Mouse (Mus musculus) hindbrain, embryonic 14.5 days (tissue): ENCODE data around the gene Exoc6b. TPM values are rescaled to one million over a fixed set of nuclear protein-coding genes. Genes with fewer than 3 reads are reported as not detected.
A peak's percentile ranks its signal among the peaks of the same experiment; 100 is the strongest.

Experiments used
- ATAC-seq: fragments of 200-750 bp; cut with Nextera tagmentation; 2 replicates; pipeline ENCODE4 v1.8.0; 2017; ENCODE audit warnings: moderate number of reproducible peaks, mild to moderate bottlenecking, moderate TSS enrichment, moderate library complexity; ENCODE audit not compliant: low FRiP score
- DNase-seq: peaks from one replicate; pipeline ENCODE4 v3.0.0-alpha.2; 2015; ENCODE audit warnings: low spot score
- H3K27ac ChIP-seq: fragments of 300-500 bp; sonication (generic); 2 replicates; pipeline ENCODE4 v1.5.1; 2014; ENCODE audit warnings: mild to moderate bottlenecking, moderate library complexity
- H3K27me3 ChIP-seq: fragments of 300-500 bp; sonication (generic); 2 replicates; pipeline ENCODE4 v1.6.1; 2014; ENCODE audit warnings: mild to moderate bottlenecking, low read length, mixed read lengths; ENCODE audit not compliant: control insufficient read depth, insufficient read depth
- H3K36me3 ChIP-seq: fragments of 300-500 bp; sonication (generic); replicated peaks from 2 replicates; pipeline ENCODE4 v1.6.1; 2014; ENCODE audit not compliant: control insufficient read depth, insufficient read depth
- H3K4me1 ChIP-seq: fragments of 300-500 bp; sonication (generic); replicated peaks from 2 replicates; pipeline ENCODE4 v1.6.1; 2014; ENCODE audit warnings: antibody characterized with exemption, low read length, mixed read lengths; ENCODE audit not compliant: control insufficient read depth, insufficient read depth
- H3K4me2 ChIP-seq: fragments of 300-500 bp; sonication (generic); replicated peaks from 2 replicates; pipeline ENCODE4 v1.6.1; 2014; ENCODE audit warnings: mild to moderate bottlenecking, moderate library complexity
- H3K4me3 ChIP-seq: fragments of 300-500 bp; sonication (generic); replicated peaks from 2 replicates; pipeline ENCODE4 v1.5.1; 2014; ENCODE audit warnings: mild to moderate bottlenecking, low read length
- H3K9ac ChIP-seq: fragments of 300-500 bp; sonication (generic); 2 replicates; pipeline ENCODE4 v1.6.1; 2014
- H3K9me3 ChIP-seq: fragments of 300-500 bp; sonication (generic); 2 replicates; pipeline ENCODE4 v1.6.1; 2016; ENCODE audit warnings: low read length; ENCODE audit not compliant: control insufficient read depth
- WGBS: fragments of 180-500 bp; shearing (Covaris S2); extraction: QIAGEN DNeasy Blood & Tissue Kit; methylation state at CpG from one replicate; pipeline ENCODE4 v1.1.7; 2014; 5-methylcytosine and 5-hydroxymethylcytosine counted together
- polyA plus RNA-seq: library from polyadenylated mRNA; unstranded; fragments of >200 nt; fragmentation: Nextera tagmentation; extraction: Ambion mirVana; gene quantifications from 2 replicates; pipeline ENCODE4 v1.2.1, GENCODE M21; 2014

Gene Exoc6b
- polyA plus RNA-seq, 1 experiment from 2014 or later = 61.7 TPM

GRCm38 (mm10) chr6:84583841-84584782, 485.2 kb downstream of the Exoc6b start:
- H3K27me3 ChIP-seq = peaks cover 97% of the 10 kb centered on the region
- peak overlapping the region; percentile 85 for H3K4me2 ChIP-seq
- H3K4me3 ChIP-seq = peak overlapping the region; percentile 45
- 1% methylated on average over 48 of the region's 48 CpGs for WGBS
- H3K36me3 ChIP-seq = no peaks in the 10 kb centered on the region
- H3K4me1 ChIP-seq = peaks cover 50% of the 10 kb centered on the region
- no peaks in the 10 kb centered on the region for H3K9me3 ChIP-seq
- H3K27ac ChIP-seq = peak overlapping the region; percentile 75; the same call in 1 of the 2 replicates
- H3K9ac ChIP-seq = peak overlapping the region; percentile 59
- ATAC-seq (no peak), DNase-seq (no peak)

- Histone ChIP-seq H3K4me1 (peaks cover 47% of the 10 kb centered on the region), H3K27me3 (peaks cover 97% of the 10 kb centered on the region), H3K27ac (peak overlapping the region; percentile 32; the same call in 1 of the 2 replicates), H3K9ac (peak overlapping the region; percentile 59), H3K4me3 (peak overlapping the region; percentile 45), H3K36me3 (no peaks in the 10 kb centered on the region), H3K4me2 (peak overlapping the region; percentile 85), H3K9me3 (no peaks in the 10 kb centered on the region)
- DNase-seq (peak; percentile 65), ATAC-seq (peak; percentile 35; the same call in 1 of the 2 replicates)
- WGBS = under 1% methylated on average over 26 of the region's 26 CpGs
Measured at GRCm38 (mm10) chr6:84583371-84583770, 485.9 kb downstream of the Exoc6b start.

- Histone ChIP-seq H3K4me1 (peaks cover 41% of the 10 kb centered on the region), H3K36me3 (no peaks in the 10 kb centered on the region), H3K9ac (peak overlapping the region; percentile 59), H3K27me3 (peaks cover 97% of the 10 kb centered on the region), H3K9me3 (no peaks in the 10 kb centered on the region), H3K4me3 (peak overlapping the region; percentile 45), H3K4me2 (peak overlapping the region; percentile 85), H3K27ac (no peak overlapping the region)
- ATAC-seq (no peak), DNase-seq (no peak)
- WGBS = 19% methylated on average over 5 of the region's 5 CpGs
Measured at GRCm38 (mm10) chr6:84582826-84583225, 486.5 kb downstream of the Exoc6b start.

- Histone ChIP-seq H3K27me3 (peaks cover 88% of the 10 kb centered on the region), H3K4me3 (no peak overlapping the region), H3K9ac (no peak overlapping the region; the same call in 1 of the 2 replicates), H3K27ac (no peak overlapping the region), H3K36me3 (no peaks in the 10 kb centered on the region), H3K9me3 (no peaks in the 10 kb centered on the region), H3K4me1 (peaks cover 33% of the 10 kb centered on the region), H3K4me2 (peak overlapping the region; percentile 85)
- WGBS = 50% methylated on average over 9 of the region's 9 CpGs
- no peak for DNase-seq
- no peak for ATAC-seq
Measured at GRCm38 (mm10) chr6:84581833-84582445, 487.4 kb downstream of the Exoc6b start.

GRCm38 (mm10) chr6:84580979-84581832, 488.1 kb downstream of the Exoc6b start:
- H3K36me3 ChIP-seq = no peaks in the 10 kb centered on the region
- no peak overlapping the region for H3K27ac ChIP-seq
- 0 out of 2 replicates have a peak overlapping the region, but pooled peaks have one; percentile 10 for H3K4me2 ChIP-seq
- H3K9ac ChIP-seq = no peak overlapping the region
- no peaks in the 10 kb centered on the region for H3K9me3 ChIP-seq
- ATAC-seq = no peak
- H3K4me3 ChIP-seq = no peak overlapping the region
- WGBS = 45% methylated on average over 6 of the region's 6 CpGs
- H3K27me3 ChIP-seq = peaks cover 81% of the 10 kb centered on the region
- DNase-seq = no peak
- H3K4me1 ChIP-seq = peaks cover 29% of the 10 kb centered on the region

- 68% methylated on average over 8 of the region's 8 CpGs for WGBS
- DNase-seq (no peak), ATAC-seq (no peak)
- Histone ChIP-seq H3K27me3 (peaks cover 65% of the 10 kb centered on the region), H3K36me3 (no peaks in the 10 kb centered on the region), H3K9me3 (no peaks in the 10 kb centered on the region), H3K9ac (no peak overlapping the region), H3K4me1 (peaks cover 13% of the 10 kb centered on the region), H3K4me3 (no peak overlapping the region), H3K27ac (no peak overlapping the region), H3K4me2 (no peak overlapping the region)
Measured at GRCm38 (mm10) chr6:84579508-84579907, 489.8 kb downstream of the Exoc6b start.

GRCm38 (mm10) chr6:84578928-84579327, 490.4 kb downstream of the Exoc6b start:
- no peak for DNase-seq
- Histone ChIP-seq H3K27me3 (peaks cover 59% of the 10 kb centered on the region), H3K4me1 (peaks cover 10% of the 10 kb centered on the region), H3K4me3 (no peak overlapping the region), H3K4me2 (no peak overlapping the region), H3K9me3 (no peaks in the 10 kb centered on the region), H3K9ac (no peak overlapping the region), H3K36me3 (no peaks in the 10 kb centered on the region), H3K27ac (no peak overlapping the region)
- ATAC-seq = no peak
- 17% methylated on average over 5 of the region's 5 CpGs for WGBS

GRCm38 (mm10) chr6:84577898-84578297, 491.4 kb downstream of the Exoc6b start:
- H3K36me3 ChIP-seq = no peaks in the 10 kb centered on the region
- H3K9me3 ChIP-seq = no peaks in the 10 kb centered on the region
- H3K27me3 ChIP-seq = peaks cover 49% of the 10 kb centered on the region
- no peak overlapping the region for H3K9ac ChIP-seq
- H3K27ac ChIP-seq = no peak overlapping the region
- no peaks in the 10 kb centered on the region; the same call in 1 of the 2 replicates for H3K4me1 ChIP-seq
- DNase-seq (no peak), ATAC-seq (no peak)
- 50% methylated on average over 4 of the region's 4 CpGs for WGBS
- H3K4me2 ChIP-seq = no peak overlapping the region
- H3K4me3 ChIP-seq = no peak overlapping the region
